Mouse (Mus musculus) intestine, postnatal 0 days (tissue): ENCODE data around the gene Slc22a23. TPM values are rescaled to one million over a fixed set of nuclear protein-coding genes. Genes with fewer than 3 reads are reported as not detected.

ENCODE experiments used
- ATAC-seq: fragments of 200-750 bp; cut with Nextera tagmentation; 2 replicates; pipeline ENCODE4 v1.8.0; 2017; ENCODE audit warnings: mild to moderate bottlenecking, moderate TSS enrichment, moderate library complexity
- H3K27ac ChIP-seq: fragments of 300-500 bp; sonication (generic); 2 replicates; pipeline ENCODE4 v1.5.1; 2014; ENCODE audit warnings: mild to moderate bottlenecking, low read depth, low read length, moderate library complexity
- H3K27me3 ChIP-seq: fragments of 300-500 bp; sonication (generic); replicated peaks from 2 replicates; pipeline ENCODE4 v1.6.1; 2014; ENCODE audit warnings: low read length, mixed read lengths; ENCODE audit not compliant: control insufficient read depth, insufficient read depth
- H3K36me3 ChIP-seq: fragments of 300-500 bp; sonication (generic); 2 replicates; pipeline ENCODE4 v1.6.1; 2014; ENCODE audit warnings: mild to moderate bottlenecking, moderate library complexity; ENCODE audit not compliant: control insufficient read depth, insufficient read depth
- H3K4me1 ChIP-seq: fragments of 300-500 bp; sonication (generic); replicated peaks from 2 replicates; pipeline ENCODE4 v1.6.1; 2014; ENCODE audit warnings: antibody characterized with exemption, low read length, mixed read lengths; ENCODE audit not compliant: control insufficient read depth, insufficient read depth
- H3K4me2 ChIP-seq: fragments of 300-500 bp; sonication (generic); replicated peaks from 2 replicates; pipeline ENCODE4 v1.6.1; 2014; ENCODE audit warnings: low read depth, mild to moderate bottlenecking, moderate library complexity
- H3K4me3 ChIP-seq: fragments of 300-500 bp; sonication (generic); 2 replicates; pipeline ENCODE4 v1.5.1; 2014; ENCODE audit warnings: low read depth, low read length
- H3K9ac ChIP-seq: fragments of 300-500 bp; sonication (generic); 2 replicates; pipeline ENCODE4 v1.6.1; 2014; ENCODE audit warnings: mild to moderate bottlenecking, low read depth, low read length
- H3K9me3 ChIP-seq: fragments of 300-500 bp; sonication (generic); 2 replicates; pipeline ENCODE4 v1.6.1; 2016; ENCODE audit warnings: mixed run types; ENCODE audit not compliant: control insufficient read depth
- CTCF ChIP-seq: sonication (generic); IDR thresholded peaks from 2 replicates; pipeline ENCODE4 v1.5.1; 2016; ENCODE audit warnings: low read depth, mild to moderate bottlenecking, control low read depth, antibody characterized with exemption, moderate library complexity
- WGBS: fragments of 180-500 bp; shearing (Covaris S2); extraction: QIAGEN DNeasy Blood & Tissue Kit; methylation state at CpG from one replicate; pipeline ENCODE4 v1.1.7; 2014; 5-methylcytosine and 5-hydroxymethylcytosine counted together
- polyA plus RNA-seq: library from polyadenylated mRNA; unstranded; fragments of >200 nt; fragmentation: Nextera tagmentation; extraction: Ambion mirVana; gene quantifications from 2 replicates; pipeline ENCODE4 v1.2.1, GENCODE M21; 2015

Slc22a23 gene
- polyA plus RNA-seq, 1 experiment from 2014 or later, result 3.4 TPM

- WGBS, result 94% methylated on average over 2 of the region's 2 CpGs
- H3K4me2 ChIP-seq, result no peak overlapping the region
Observed at GRCm38 (mm10) chr13:34305964-34306671, 38.9 kb downstream of the Slc22a23 start.

GRCm38 (mm10) chr13:34304896-34305295, 40.1 kb downstream of the Slc22a23 start:
- no peak for TF ChIP-seq CTCF
- Histone ChIP-seq H3K4me2 (no peak overlapping the region), H3K36me3 (no peaks in the 10 kb centered on the region), H3K27ac (0 out of 2 replicates have a peak overlapping the region, but pooled peaks have one; percentile 8), H3K9ac (no peak overlapping the region), H3K4me1 (peaks cover 6% of the 10 kb centered on the region; the same call in 1 of the 2 replicates), H3K9me3 (no peaks in the 10 kb centered on the region), H3K4me3 (no peak overlapping the region), H3K27me3 (no peaks in the 10 kb centered on the region)
- 48% methylated on average over 3 of the region's 3 CpGs for WGBS
- peak; percentile 70; the same call in 1 of the 2 replicates for ATAC-seq

More at GRCm38 (mm10) chr13:34305964-34306671, 38.9 kb downstream of the Slc22a23 start:
- Histone ChIP-seq H3K36me3 (no peaks in the 10 kb centered on the region), H3K9ac (no peak overlapping the region), H3K27ac (no peak overlapping the region), H3K27me3 (no peaks in the 10 kb centered on the region), H3K4me1 (peaks cover 6% of the 10 kb centered on the region; the same call in 1 of the 2 replicates), H3K9me3 (no peaks in the 10 kb centered on the region), H3K4me3 (no peak overlapping the region)
- no peak for TF ChIP-seq CTCF
- ATAC-seq, result no peak

GRCm38 (mm10) chr13:34303386-34304016, 41.5 kb downstream of the Slc22a23 start:
- WGBS, result 50% methylated on average over 6 of the region's 6 CpGs
- Histone ChIP-seq H3K36me3 (no peaks in the 10 kb centered on the region), H3K4me2 (no peak overlapping the region), H3K27me3 (no peaks in the 10 kb centered on the region), H3K4me1 (peaks cover 6% of the 10 kb centered on the region; the same call in 1 of the 2 replicates), H3K9ac (no peak overlapping the region), H3K4me3 (no peak overlapping the region), H3K27ac (no peak overlapping the region), H3K9me3 (no peaks in the 10 kb centered on the region)
- no peak for ATAC-seq
- TF ChIP-seq CTCF, result no peak

- Histone ChIP-seq H3K4me3 (no peak overlapping the region), H3K4me1 (peaks cover 6% of the 10 kb centered on the region; the same call in 1 of the 2 replicates), H3K27me3 (no peaks in the 10 kb centered on the region), H3K9me3 (no peaks in the 10 kb centered on the region), H3K36me3 (no peaks in the 10 kb centered on the region; the same call in 1 of the 2 replicates), H3K9ac (no peak overlapping the region), H3K4me2 (no peak overlapping the region), H3K27ac (no peak overlapping the region; the same call in 1 of the 2 replicates)
- 23% methylated on average over 3 of the region's 3 CpGs for WGBS
- ATAC-seq, result no peak
- TF ChIP-seq CTCF, result no peak
Observed at GRCm38 (mm10) chr13:34301585-34301984, 43.4 kb downstream of the Slc22a23 start.

- Histone ChIP-seq H3K27me3 (no peaks in the 10 kb centered on the region), H3K4me2 (0 out of 2 replicates have a peak overlapping the region, but pooled peaks have one; percentile 1), H3K9ac (no peak overlapping the region), H3K4me1 (peaks cover 6% of the 10 kb centered on the region; the same call in 1 of the 2 replicates), H3K27ac (peak overlapping the region; percentile 58), H3K9me3 (no peaks in the 10 kb centered on the region), H3K4me3 (no peak overlapping the region), H3K36me3 (no peaks in the 10 kb centered on the region; the same call in 1 of the 2 replicates)
- whole genome bisulfite sequencing, result 37% methylated on average over 7 of the region's 7 CpGs
- peak; percentile 91 for ATAC-seq
- TF ChIP-seq CTCF, result peak; percentile 81
Observed at GRCm38 (mm10) chr13:34299351-34300333, 45.3 kb downstream of the Slc22a23 start.
